Mouse (Mus musculus): ENCODE data around the gene Gps1.
"Not testable (repeated sequence)": the region's sequence is repeated elsewhere in the genome, so short reads cannot be mapped to it uniquely, and the experiment has no call there.

Gps1 gene

GRCm38 (mm10) chr11:120821076-120821922 is 37.2 kb downstream of the Gps1 start:
- peak in 1 of 2 experiments; percentile 26 for DNase-seq (ENCODE audit: low spot score in 2 of 2)

GRCm38 (mm10) chr11:120822321-120822720 is 38.2 kb downstream of the Gps1 start:
- DNase-seq (ENCODE audit: low spot score in 2 of 2): no peak

DNA sequence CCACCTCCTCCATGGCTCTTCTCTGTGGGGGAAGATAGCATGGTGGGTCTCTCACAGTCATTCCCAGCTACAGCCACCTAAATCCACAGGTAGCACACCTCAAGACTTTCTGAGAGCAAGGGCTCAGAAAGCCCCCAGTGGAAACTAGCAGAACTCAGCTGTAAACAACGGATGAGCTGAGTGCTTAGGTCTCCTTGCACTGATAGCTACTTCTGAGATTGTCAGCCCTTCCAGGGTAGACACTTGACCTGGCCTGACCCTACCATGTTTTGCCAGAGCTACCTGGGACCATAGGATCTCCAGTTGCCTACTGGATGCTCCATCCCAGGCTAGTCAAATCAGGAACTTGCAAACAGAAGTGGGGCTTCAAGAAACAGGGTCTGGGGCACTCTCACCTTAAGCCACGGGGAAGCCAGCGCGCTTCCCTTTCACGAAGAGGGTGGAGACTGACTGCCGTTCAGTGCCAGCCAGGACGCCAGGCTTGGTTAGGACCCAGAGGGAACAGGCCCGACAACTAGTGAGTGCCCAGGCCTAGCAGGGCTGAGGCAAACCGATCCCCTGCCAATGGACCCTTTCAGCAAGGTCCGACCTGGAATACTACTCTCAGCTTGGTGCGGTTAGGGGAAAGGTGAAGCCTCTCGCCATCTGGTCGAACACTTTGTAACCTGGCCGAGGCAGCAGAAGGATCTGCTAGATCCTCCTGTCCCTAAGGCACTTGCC is 38.9 kb downstream of the Gps1 start:
- DNase-seq (ENCODE audit: low spot score in 2 of 2): no peak

- no peak for DNase-seq (ENCODE audit: low spot score in 2 of 2)
These were observed 39.5 kb downstream of the Gps1 start for GRCm38 (mm10) chr11:120823551-120823947.

- DNase-seq (ENCODE audit: low spot score in 2 of 2): peak; percentile 94 to 98
These were observed 40.1 kb downstream of the Gps1 start, which contains the start of gene Fasn for GRCm38 (mm10) chr11:120823956-120824786. Gene Fasn, minus strand, starts transcription at chr11:120824547.

DNA sequence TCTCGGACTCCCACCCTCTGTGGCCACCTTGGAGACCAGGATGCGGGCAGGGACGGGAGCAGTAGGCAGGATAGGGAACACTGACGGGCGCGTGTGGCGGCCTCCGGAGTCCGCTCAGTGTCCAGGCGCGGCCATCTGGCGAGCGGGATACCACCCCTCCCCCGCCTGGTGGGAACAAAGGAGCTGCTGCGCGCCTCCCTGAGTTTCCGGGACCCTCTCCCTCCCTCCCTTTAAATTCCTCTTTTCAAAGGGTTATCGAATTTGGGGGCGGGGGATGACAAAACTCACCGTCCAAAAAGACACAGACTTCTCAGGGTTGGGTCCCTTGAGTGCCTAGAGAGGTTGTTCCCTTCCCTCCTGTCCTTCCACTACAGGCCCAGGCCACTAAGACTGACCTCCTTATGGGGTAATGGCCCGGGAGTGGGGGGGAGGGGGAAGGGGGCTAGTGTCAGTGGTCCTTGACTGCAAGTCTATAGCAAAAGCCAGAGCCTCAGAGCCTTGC is 40.8 kb downstream of the Gps1 start:
- no peak for DNase-seq (ENCODE audit: low spot score in 2 of 2)

DNA sequence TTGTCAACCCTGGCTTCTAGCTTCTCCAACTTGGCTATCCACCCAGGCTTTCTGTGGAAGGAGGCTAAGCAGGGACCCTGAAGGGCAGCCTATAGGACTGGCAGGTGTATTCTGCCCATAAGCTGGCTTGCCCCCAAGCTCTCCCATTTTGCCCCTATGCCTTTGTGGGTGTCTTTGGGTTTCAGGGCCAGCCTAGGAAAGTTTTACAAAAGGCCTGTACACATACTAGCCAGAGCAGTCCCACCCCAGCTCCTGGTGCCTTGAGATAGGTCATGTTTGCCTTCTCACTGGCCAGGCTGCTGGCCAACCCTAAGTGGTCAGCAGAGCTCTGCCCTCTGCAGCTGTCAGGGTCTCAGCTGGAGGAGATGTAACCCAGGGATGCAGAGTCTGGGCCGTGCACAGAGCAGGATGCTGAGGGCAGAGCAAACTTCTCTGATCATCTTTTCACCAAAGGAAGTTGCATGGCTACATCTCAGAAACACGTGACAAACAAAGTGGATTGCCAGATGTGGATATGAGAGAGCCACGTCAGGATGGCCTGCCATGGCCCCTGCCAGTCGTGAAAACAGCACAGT is 41.3 kb downstream of the Gps1 start:
- no peak for DNase-seq (ENCODE audit: low spot score in 2 of 2)

- no peak for DNase-seq (ENCODE audit: low spot score in 2 of 2)
These were observed 42.2 kb downstream of the Gps1 start for GRCm38 (mm10) chr11:120826016-120826953.

DNA sequence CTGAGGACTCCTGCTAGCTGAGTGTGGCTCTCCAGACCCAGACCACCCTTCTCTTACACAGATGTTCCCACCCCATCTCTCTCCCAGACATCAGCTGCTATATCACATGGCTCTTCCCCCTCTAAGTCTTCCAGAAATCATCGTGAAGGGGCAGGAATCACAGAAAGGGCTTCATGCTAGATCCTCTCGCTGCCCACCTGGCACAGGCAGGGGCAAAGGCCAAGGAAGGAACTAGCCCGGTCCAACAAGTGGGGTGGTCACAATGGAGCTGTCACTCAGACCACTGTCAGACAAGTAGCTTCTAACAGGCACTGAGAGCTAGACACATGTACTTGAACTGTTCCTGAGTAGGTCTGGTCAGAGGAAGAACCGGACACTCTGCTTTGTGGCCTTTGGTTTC is 44.3 kb downstream of the Gps1 start:
- DNase-seq (ENCODE audit: low spot score in 2 of 2): no peak

DNA sequence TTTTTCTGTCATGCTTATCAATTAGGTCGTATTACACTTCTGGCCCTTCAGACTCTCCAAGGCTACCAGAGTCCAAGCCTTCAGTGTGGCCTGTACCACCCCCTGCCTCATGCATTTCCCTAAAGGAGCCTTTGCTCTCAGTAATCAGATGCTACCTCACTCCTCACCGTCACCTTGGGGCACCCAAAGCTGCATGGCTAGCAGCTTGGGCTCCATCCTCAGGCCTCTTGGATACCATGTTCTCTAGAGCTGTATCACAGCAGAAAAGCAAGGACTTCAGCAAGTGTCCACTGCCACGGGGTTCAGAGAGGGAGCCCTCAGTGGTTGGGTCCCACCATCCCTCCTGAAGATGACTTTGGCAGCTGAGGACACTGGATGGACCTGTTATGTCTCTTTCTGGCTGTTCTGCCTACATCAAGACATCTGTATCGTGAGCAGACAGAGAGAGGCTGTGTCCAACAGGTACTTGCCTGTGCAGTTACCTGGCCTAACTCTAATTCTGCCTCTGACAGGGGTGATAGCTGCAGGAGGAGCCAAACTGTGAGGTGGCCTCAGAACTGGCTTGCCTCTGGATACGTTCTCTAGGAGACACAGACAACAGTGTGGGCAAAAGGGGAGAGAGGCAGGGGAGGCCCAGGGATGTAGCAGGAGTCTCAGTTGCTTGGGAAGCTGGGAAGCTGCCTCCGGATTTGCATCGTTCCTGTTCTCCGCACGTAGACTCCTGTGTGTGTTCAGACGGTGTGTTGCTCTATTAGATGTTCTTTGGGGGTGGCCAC is 45.9 kb downstream of the Gps1 start:
- no peak for DNase-seq (ENCODE audit: low spot score in 2 of 2)

GRCm38 (mm10) chr11:120830686-120831085 is 46.6 kb downstream of the Gps1 start:
- no peak for DNase-seq (ENCODE audit: low spot score in 2 of 2)

- no peak for DNase-seq (ENCODE audit: low spot score in 2 of 2)
These were observed 47.8 kb downstream of the Gps1 start for GRCm38 (mm10) chr11:120831659-120832440.

GRCm38 (mm10) chr11:120832962-120833361 is 48.9 kb downstream of the Gps1 start:
- DNase-seq (ENCODE audit: low spot score in 2 of 2): not testable (repeated sequence)

DNA sequence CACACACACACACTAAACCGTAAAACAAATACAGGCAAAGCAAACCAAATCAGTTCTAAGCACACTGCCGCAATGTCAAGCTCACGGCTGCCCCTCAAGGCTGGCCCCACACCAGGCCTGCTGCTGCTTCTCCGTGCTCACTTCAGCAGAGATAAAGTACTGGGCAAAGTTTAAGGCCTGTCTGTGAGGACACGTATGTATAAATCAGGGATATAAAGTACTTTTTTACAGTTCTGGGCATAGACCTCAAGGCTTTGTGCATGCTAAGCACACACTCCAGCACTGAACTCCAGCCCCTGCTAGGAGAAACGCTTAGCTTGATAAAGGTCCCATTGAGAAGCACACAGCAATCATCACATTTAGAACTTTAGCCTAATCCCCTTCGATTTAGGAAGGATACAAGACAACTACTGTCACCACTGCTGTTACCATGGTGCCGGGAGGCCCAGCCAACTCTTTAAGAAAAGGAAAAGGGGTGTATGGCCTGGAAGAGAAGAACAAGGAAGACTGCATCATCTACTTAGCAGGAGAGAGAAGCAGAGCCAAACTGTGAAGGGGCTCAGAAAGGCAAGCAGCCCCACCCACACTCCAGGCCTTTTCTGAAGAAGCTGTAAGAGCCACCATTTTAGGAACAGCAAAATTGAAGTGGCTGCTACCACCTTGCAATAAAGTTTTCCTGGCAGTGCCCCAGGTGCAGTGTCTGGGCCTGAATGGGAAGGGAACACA is 49.6 kb downstream of the Gps1 start:
- DNase-seq (ENCODE audit: low spot score in 2 of 2): no peak

Measured in left cerebral cortex, adult 9 months (tissue).